Mouse (Mus musculus): Measurements from ENCODE around the gene Ppp1r35.

Ppp1r35 gene

DNA sequence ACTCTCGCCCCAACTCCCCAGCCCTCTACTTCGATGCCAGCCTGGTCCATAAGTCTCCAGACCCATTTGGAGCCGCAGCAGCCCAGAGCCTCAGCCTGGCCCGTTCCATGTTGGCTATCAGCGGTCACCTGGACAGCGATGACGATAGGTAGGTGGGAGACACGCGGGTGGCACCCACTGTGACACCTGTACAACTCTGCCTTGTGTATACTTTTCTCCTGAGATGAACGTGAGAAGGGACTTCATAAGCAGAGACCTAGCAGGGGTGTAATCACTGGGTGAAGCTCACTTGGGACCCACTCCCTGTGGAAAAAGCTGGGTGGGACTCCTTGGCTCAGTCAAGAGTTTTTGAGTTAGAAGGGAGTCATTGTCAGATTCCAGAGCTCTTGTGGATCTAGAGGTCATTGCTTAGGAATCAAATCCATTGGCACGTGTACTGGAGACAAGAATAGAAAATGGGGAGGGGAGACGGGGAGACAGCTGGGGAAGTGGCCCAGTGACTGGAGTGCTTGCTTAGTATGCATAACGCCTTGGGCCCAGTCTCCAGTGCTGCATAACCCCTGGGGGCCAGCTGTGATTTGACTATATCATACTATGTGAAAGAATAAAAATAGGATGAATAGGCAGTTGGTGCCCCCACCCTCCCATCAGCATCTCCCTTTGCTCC lies 27.3 kb upstream of the Ppp1r35 start:
- DNase-seq (ENCODE audit: low spot score) = no peak

DNA sequence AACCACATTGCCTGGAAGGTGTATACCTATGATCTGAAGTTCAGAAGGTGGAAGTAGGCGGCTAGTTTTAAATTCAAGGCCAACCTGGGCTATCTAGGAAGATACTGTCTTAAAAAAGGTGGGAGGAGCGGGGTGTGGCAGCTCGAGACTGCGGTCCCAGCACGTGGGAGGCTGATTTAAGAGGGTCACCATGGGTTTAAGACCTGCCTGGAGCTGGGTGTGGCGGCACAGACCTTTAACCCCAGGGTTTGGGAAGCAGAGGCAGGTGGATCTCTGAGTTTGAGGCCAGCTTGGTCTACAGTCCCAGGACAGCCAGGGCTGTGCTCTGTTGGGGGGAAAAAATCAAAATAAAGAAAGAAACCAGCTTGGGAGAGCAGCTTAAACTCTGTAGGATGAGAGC lies 26.7 kb upstream of the Ppp1r35 start:
- DNase-seq (ENCODE audit: low spot score) = no peak

DNA sequence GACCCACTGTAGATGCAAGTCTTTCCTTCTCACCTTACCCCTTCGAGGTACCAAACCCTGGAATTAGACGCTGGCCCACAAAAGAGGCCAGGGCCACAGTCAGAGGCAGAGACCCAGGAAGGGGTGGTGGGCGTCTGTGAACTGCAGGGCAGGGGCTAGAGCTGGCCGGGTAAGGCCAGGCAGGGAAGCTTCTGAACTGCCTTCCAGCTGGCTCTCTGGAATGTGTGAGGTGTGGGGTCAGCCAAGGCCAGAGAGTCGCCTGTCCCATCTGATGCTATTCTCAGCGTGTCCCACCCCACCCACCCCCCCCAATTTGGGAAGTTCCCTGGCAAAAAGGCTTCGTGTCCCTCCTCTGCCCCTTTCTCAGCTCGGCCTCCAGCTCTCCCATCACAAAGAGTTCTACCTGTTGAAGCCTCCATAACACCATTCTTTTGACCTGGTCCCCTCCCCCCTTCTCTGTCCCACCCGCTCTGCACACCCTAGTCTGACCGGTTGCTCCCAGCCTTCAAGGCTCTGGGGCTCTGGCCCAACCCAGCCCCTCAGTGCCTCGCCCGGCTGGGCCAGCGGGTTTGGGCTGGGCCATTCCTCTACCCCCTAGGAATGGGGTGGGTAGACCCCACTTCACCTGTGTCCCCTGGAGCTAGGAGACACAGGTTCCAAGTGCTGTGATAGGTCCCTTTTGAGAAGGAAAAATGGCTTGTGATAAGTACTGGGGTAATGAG lies 25.4 kb upstream of the Ppp1r35 start:
- no peak for DNase-seq (ENCODE audit: low spot score)

DNA sequence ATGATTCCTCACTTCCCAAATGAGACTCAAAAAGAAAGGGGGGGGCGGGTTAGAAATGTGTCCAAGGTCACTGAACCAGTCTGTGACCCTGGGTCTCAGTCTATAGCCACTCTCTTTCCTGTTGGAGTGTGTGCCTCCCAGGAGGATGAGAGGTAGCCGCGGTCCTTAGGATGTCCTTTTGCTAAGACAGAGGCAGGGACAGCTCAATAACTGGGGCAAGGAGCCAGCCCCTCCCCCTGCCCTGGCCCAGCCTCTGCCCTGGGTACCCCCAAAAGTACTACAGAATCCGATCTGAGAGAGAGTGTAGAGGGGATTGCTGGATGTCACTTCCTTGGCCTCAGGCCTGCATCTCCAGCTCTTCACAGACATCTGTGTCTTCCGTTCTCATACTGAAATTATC lies 23.2 kb upstream of the Ppp1r35 start:
- DNase-seq (ENCODE audit: low spot score) = no peak

DNA sequence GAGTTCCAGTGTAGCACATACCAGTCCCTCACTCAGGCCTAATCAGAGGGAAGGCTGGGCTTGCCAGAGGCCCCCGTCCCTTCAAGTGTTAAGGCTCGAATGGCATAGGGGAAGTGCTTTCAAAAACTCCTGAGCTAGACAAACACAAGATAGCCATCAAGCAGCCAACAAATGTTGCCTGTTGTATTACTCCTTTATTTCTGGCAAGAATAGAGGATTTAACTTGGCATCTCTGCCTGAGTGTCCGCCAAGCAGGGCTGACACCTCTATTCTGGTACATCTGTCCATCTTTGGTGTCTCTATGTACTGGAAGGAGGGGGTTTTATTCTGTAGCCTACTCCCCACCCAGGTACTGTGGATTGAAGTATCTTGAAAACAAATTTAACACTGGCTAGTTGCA lies 22.5 kb upstream of the Ppp1r35 start:
- no peak for DNase-seq (ENCODE audit: low spot score)

DNA sequence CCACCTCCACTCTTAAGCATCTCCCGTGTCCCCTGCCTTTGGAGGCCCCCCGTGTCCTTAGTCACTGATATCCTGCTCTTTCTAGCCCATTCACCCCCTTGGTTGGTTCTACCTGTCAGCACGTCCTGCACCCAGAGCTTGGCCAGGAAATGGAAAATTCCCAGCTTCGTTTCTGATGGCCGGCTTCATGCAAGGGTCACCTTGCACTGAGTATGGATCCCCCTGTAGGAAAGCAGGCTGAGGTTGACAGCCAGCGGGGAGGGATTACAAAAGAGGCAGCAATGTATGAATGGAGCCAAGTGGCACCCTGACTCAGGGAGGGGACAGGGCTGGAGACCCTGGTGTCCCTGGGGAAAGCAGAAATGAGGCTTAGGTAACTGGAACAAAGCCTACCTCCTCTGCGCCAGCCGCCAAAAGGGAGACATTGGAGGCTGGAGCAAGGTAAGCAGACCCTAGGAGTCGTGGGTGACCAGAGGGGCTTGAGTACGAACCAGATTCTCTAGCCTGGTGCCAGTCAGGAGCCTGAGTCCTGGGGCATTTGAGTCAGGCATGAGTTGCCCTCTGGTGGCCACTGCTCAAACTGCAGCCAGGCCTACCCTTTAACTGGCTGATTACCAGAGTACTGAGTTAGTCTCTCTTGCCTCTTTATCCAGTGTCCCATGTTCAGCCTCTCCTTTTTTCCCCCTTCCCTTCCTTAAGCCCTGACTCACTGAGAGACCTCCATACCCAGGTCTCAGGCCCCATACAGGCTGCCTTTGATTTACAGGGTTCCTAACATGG lies 21.6 kb upstream of the Ppp1r35 start:
- DNase-seq (ENCODE audit: low spot score) = peak; percentile 95

DNA sequence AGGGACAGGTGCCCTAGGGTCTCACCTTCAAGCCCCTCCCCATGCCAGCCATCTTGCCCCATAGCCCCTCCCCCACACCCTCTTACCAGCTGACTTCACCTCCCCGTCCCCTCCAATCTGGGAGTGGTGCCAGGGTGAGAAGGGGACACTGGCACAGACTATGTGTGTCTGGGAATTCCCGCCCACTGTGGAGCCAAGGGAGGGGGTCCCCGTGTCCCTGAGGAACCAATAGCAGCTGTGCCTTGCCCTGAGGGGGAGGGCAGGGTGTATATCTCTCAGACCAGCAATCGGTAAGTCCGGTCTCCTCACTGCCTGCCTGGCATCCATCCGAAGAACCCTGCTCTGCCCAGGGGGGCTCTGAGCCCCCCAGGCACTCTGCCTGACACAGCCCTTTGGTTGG lies 20.8 kb upstream of the Ppp1r35 start:
- DNase-seq (ENCODE audit: low spot score) = no peak

DNA sequence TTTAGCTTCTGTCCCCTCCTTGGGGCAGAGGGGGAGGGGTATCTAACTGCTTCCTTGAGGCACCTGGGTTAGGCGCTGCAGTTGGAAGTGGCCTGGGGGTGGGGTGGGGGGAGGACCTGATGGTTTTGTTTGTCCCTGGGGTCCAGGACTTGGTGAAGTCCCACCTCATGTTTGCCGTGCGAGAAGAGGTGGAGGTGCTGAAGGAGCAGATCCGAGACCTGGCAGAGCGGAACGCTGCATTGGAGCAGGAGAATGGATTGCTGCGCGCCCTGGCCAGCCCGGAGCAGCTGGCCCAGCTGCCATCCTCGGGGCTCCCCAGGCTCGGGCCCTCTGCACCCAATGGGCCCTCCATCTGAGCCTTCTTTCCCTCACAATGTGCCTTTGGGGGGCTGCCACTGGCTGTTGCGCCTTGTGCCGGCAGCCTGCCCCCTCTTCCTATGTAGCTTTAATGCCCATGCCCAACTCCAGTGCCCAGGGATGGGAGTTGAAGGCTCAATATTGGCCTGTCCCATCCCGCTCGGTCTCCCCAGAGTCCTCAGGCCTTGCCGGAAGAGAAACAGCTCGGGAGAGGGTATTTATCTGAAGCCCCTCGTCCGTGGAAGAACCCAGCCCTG lies 19.6 kb upstream of the Ppp1r35 start:
- DNase-seq (ENCODE audit: low spot score) = no peak

DNA sequence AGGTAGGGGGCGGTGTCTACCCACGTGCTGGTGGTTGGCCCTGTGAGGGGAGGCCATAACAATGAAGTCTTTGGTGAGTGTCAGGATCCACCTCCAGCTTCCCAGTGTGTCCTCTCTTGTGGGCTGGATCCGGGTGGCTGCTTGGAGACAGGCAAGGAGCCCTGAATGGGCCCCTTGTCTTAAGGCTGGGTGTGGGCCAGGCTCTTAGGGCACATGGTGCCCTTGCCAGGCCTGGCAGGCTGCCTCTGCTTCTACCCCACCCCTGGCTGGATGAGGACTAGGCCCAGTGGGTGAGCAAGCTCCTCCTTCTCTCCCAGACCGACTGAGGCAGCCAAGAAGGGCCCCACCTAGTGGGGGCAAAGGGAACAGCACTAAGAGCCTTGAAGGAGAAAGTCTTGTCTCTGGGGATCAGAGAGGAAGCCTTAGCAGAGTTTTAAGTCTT lies 18.7 kb upstream of the Ppp1r35 start:
- DNase-seq (ENCODE audit: low spot score) = peak; percentile 87

DNA sequence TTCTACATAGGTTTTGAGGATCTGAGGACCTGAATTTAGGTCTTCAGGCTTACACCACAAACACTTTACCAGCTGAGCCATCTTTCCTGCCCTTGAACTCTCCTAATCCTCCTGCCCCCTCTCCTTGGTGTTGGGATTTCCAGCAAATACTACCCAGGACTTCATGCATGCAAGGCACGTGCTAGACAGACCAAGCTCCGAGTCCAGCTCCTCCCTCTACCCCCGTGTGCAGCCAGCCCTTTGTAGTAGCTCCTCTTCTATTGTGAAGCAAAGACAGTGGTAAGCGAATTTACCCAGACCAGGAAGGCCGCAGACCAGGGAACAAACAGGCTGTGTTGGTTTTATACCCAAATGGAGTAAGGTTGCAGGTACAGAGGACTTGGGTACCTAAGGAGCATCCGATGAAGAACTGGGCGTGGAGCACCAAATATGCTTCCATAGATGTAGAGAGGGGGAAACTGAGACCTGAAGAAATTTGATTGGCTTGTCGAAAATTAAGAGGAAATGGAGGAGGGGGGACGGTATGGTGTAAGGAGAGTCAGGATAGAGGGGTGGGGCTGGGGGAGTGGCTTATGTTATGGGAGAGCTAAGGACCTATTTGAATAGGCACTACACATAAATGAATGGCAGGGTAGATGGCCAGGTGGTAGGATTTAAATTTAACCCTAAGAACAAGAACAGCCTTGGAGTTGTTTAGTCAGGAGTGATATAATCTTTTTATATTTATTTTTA lies 13.9 kb upstream of the Ppp1r35 start:
- DNase-seq (ENCODE audit: low spot score) = no peak

DNA sequence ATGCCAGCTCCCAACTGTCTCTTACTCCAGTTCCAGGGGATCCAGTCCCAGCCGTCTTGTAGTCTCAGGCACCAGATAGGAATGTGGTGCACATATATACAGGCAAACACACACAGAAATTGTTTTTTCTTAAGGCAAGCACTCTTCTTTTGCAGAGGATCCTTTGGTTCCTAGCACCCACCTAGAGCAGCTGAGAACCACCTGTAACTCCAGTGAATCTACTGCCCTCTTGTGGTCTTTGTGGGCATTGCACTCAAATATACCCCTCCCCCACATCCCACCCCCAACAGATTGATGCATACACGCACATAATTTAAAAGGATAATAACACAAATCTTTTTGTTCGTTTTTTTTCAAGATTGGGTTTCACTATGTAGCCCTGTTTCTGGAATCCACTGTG lies 12.4 kb upstream of the Ppp1r35 start:
- peak; percentile 67 for DNase-seq (ENCODE audit: low spot score)

DNA sequence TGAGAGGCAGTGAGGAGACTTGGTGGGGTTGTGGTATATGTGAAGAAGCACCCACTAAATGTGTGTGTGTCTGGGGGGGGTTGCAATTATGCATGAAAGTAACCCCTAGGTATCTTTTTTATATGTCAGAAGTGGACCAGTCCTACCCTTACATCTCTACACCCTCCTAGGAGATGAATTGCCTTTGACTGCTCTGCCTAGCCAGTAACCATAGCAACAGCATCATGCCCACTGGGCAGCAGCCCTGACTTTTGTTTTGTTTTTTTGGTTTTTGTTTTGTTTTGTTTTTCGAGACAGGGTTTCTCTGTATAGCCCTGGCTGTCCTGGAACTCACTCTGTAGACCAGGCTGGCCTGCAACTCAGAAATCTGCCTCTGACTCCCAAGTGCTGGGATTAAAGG lies 10.2 kb upstream of the Ppp1r35 start:
- DNase-seq (ENCODE audit: low spot score) = no peak

DNA sequence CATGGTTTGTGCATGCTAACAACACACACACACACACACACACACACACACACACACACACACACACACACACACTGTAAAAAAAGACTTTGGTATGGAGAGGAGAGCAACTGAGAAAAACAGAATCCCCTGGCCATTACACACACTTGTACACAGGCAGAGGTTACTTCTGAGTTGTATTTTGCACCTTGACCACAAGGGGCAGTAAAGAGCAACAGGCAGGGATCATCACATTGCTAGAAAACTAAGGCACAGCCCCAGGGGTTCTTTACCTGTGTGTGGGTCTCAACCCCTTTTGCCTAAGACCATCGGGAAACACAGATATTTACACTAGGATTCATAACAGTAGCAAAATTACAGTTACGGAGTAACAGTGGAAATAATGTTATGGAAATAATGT lies 7.9 kb upstream of the Ppp1r35 start:
- peak; percentile 83 for DNase-seq (ENCODE audit: low spot score)

DNA sequence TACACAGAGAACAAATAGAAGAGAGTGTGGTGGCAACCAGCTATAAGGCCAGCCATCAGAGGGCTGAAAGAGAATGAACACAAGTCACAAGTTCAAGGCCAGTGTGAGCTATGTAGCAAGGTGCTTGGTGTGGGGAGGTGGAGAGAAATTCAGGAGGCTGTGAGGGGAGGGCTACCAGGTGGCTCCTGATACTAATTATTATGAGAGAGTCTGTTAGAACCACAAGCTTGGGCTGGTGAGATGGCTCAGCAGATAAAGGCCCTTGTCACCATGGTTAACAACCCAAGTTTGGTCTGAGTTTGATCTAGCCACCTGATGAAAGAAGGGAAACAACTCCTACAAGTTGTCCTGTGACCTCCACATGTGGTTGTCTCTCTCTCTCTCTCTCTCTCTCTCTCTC lies 5.9 kb upstream of the Ppp1r35 start:
- DNase-seq (ENCODE audit: low spot score) = no peak

DNA sequence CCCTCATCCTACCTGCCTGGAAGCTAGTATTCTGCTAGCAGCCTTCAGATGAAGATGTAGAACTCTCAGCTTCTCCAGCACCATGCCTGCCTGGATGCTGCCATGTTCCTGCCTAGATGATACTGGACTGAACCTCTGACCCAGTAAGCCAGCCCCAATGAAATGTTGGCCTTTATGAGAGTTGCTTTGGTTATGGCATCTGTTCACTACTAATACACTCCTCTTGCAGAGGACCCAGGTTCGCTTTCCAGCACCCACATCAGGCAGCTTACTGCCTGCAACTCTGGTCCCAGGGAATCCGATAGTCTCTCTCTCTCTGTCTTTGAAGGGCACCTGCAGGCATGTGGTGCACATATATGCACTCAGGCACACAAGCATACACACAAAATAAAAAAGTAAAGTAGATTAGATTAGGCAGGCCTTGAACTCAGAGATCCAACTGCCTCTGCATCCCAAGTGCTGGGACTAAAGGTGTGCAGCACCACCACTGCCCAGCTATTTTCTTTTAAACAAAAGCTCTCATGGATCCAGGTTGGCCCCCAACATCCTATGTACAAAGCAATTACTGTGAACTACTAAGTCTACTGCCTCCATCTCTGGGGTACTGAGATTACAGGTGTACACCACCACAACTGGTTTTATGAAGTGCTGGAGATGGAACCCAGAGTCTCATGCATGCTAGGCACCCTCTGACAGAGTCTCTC lies 2.9 kb upstream of the Ppp1r35 start:
- no peak for DNase-seq (ENCODE audit: low spot score)

DNA sequence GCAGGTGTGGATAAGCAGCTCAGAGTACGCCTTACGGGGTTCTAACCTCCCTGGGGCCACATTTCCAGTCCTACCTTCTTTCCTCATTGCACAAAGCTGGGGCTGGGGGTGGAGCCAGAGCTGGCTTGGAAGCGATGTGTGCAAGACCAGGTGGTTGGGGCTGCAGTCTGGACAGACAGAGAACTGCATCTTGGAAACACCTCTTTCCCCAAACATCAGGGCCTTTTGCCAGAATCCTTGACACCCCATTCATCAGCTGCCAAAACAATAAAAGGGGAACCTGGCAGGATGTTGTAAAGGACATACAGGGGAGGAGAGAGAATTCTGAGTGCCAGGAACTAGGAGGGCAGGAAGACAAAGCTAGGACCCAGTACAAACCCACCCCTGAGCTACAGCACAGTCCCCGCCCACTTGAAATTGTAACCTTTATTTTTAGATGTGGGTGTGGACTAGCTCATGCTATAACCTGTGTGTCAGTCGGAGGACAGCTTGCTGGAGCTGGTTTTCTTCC lies 2.2 kb upstream of the Ppp1r35 start:
- no peak for DNase-seq (ENCODE audit: low spot score)

DNA sequence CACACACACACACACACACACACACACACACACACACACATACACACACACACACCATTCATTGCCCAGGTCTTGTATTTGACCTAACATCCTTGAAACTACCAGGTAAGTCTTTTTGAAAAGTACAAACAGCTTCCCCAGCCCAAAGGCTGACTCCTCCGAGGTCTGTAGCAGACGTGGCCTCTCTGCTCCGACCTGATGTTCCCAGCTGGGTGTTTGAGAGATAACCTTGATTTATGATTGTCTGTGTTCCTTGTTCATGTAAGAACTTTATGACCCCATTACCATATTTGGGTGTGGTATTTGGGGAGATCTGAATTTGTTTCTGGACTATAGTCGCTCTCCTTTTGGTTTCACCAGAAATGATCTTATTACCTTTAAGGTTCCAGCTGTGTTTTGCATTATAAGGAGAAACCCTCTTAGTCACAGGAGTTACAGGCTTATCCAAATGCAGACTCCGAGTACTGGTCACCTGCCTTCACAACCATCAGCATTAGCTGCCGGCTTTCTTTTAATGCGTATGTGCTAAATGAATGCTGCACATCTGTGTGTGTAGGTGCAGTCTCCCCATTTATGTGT lies 1.3 kb upstream of the Ppp1r35 start:
- DNase-seq (ENCODE audit: low spot score) = no peak

DNA sequence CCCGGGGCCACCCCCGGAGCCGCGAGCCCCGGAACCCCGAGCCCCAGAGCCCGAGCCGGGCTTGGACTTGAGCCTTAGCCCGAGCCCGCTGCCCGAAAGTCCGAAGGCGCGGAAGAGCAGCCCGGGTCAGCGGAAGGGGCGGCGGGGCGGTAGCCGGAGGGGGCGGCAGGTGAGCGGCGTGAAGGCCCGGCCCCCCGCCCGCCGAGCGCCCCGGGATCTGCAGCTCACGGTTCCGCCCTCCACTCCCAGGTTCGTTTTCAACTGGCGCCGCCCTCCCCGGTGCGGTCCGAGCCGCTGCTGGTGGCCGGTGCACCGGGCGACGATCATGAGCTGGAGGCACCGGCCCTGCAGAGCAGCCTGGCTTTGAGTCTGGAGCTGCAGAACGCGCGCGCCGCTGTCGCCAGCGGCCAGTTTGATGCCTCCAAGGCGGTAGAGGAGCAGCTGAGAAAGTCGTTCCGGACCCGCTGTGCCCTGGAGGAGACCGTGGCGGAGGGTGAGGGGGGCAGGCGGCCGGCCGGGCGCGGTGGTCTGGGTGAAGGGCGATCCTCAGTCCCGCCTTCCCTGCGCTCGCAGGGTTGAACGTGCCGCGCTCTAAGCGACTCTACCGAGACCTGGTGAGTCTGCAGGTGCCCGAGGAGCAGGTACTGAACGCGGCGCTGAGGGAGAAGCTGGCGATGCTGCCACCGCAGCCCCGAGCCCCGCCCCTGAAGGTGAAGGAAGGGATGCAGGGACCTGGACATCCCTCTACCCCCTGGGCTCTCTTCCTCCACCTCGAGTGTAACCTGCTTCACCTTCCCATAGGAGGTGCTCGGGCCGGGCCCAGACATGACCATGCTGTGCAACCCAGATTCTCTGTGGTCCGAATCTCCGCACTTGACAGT lies 644 bp downstream of the Ppp1r35 start:
- peak; percentile 43 for DNase-seq (ENCODE audit: low spot score)

DNA sequence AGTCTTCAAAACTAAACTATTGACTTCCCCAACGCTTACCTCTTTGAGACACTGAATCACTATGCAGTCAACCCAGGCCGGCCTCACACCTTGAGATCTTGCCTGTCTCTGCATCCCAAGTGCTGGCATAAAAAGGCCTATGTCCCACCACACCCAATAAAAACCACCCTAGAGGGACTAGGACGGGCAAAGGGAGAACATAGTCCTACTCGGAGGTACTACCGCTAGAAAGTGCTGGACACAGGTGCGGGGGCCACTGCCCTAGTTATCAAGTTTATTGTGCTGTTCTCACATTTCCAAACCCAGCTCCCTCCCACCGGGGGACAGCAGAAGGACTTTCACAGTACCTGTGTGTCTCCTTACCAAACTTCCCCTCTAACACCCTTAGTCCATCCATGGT lies 3.0 kb downstream of the Ppp1r35 start:
- no peak for DNase-seq (ENCODE audit: low spot score)

Measured in retina, embryonic 14.5 days (tissue).